21 mouse cellular contexts compared by ENCODE assay signal in genomic region chr5:132724467-132724866, GRCm38 (mm10).
DNase-seq lines count a peak whose midpoint lies in the region; ATAC-seq and TF ChIP-seq lines count a peak whose summit lies in the region.
"Had no signal": no experiment of that assay in that cellular context is flagged by ENCODE, and none has a peak within 500 bp of the region (broad histone marks: within the 10 kb centered on the region; RNA-seq: fewer than 3 reads in every experiment).

No protein-coding gene starts in this region.

- no peaks in the 10 kb centered on the region for H3K9me3 ChIP-seq in forebrain, embryonic 14.5 days (replicated peaks; ENCODE audit: control insufficient read depth, low read length)
- H3K9me3 ChIP-seq in forebrain, embryonic 10.5 days, result no peaks in the 10 kb centered on the region
- no peaks in the 10 kb centered on the region for H3K9me3 ChIP-seq in lung, embryonic 16.5 days (ENCODE audit: control insufficient read depth, low read length)
- no peaks in the 10 kb centered on the region for H3K9me3 ChIP-seq in stomach, postnatal 0 days (ENCODE audit: control insufficient read depth, low read length)
- H3K9me3 ChIP-seq: embryonic facial prominence, embryonic 12.5 days; heart, embryonic 15.5 days; hindbrain, embryonic 15.5 days; intestine, embryonic 15.5 days; limb, embryonic 15.5 days; liver, embryonic 15.5 days; midbrain, embryonic 12.5 days had no signal

- no peak overlapping the region for H3K9ac ChIP-seq in forebrain, embryonic 14.5 days (ENCODE audit: low read length)
- no peak overlapping the region for H3K9ac ChIP-seq in lung, embryonic 16.5 days (ENCODE audit: low read length)
- no peak overlapping the region for H3K9ac ChIP-seq in stomach, postnatal 0 days (ENCODE audit: low read length)
- H3K9ac ChIP-seq: embryonic facial prominence, embryonic 12.5 days; heart, embryonic 15.5 days; hindbrain, embryonic 15.5 days; intestine, embryonic 15.5 days; limb, embryonic 15.5 days; liver, embryonic 15.5 days; midbrain, embryonic 12.5 days had no signal

- no peak overlapping the region for H3K4me2 ChIP-seq in forebrain, embryonic 14.5 days (ENCODE audit: low read length)
- H3K4me2 ChIP-seq in lung, embryonic 16.5 days (ENCODE audit: low read depth, low read length), result no peak overlapping the region
- H3K4me2 ChIP-seq in stomach, postnatal 0 days (replicated peaks; ENCODE audit: low read depth), result no peak overlapping the region
- H3K4me2 ChIP-seq: embryonic facial prominence, embryonic 12.5 days; heart, embryonic 15.5 days; hindbrain, embryonic 15.5 days; intestine, embryonic 15.5 days; limb, embryonic 15.5 days; liver, embryonic 15.5 days; midbrain, embryonic 12.5 days had no signal

- no peak overlapping the region for H3K27ac ChIP-seq in forebrain, embryonic 14.5 days (ENCODE audit: low read depth, low read length)
- no peak overlapping the region for H3K27ac ChIP-seq in forebrain, embryonic 10.5 days
- no peak overlapping the region for H3K27ac ChIP-seq in lung, embryonic 16.5 days (ENCODE audit: low read length)
- H3K27ac ChIP-seq in stomach, postnatal 0 days (replicated peaks), result no peak overlapping the region
- H3K27ac ChIP-seq: embryonic facial prominence, embryonic 12.5 days; heart, adult 2 months; heart, embryonic 15.5 days; hindbrain, embryonic 15.5 days; intestine, embryonic 15.5 days; limb, embryonic 15.5 days; liver, embryonic 15.5 days; midbrain, embryonic 12.5 days had no signal

- H3K4me1 ChIP-seq in forebrain, embryonic 14.5 days (ENCODE audit: control insufficient read depth, insufficient read depth, low read length), result no peaks in the 10 kb centered on the region
- H3K4me1 ChIP-seq in forebrain, embryonic 10.5 days, result peaks cover 12% of the 10 kb centered on the region; the same call in 1 of the 2 replicates
- H3K4me1 ChIP-seq in lung, embryonic 16.5 days (replicated peaks; ENCODE audit: control insufficient read depth, insufficient read depth, low read length), result no peaks in the 10 kb centered on the region
- no peaks in the 10 kb centered on the region for H3K4me1 ChIP-seq in lung, adult 2 months (ENCODE audit: control insufficient read depth, insufficient read depth, low read length)
- no peaks in the 10 kb centered on the region for H3K4me1 ChIP-seq in stomach, postnatal 0 days (replicated peaks; ENCODE audit: control insufficient read depth, insufficient read depth)
- H3K4me1 ChIP-seq: embryonic facial prominence, embryonic 12.5 days; hindbrain, embryonic 15.5 days; intestine, embryonic 15.5 days; limb, embryonic 15.5 days; liver, embryonic 15.5 days had no signal

- TF ChIP-seq EP300 in stomach, postnatal 0 days (optimal IDR thresholded peaks at IDR 0.05), result no peak

- no peak for ATAC-seq in forebrain, embryonic 14.5 days
- ATAC-seq in lung, embryonic 16.5 days (ENCODE audit: low read depth), result peak; percentile 10; the same call in 1 of the 2 replicates
- peak; percentile 12; the same call in 1 of the 2 replicates for ATAC-seq in stomach, postnatal 0 days (ENCODE audit: low FRiP score, low TSS enrichment)
- ATAC-seq: CD4-positive, CD25-positive, alpha-beta regulatory T cell, adult 4 months; intestine, embryonic 15.5 days had no signal

- no peak overlapping the region for H3K4me3 ChIP-seq in forebrain, embryonic 14.5 days (ENCODE audit: low read depth, low read length)
- H3K4me3 ChIP-seq in forebrain, embryonic 10.5 days, result no peak overlapping the region
- H3K4me3 ChIP-seq in lung, embryonic 16.5 days (ENCODE audit: low read length), result no peak overlapping the region
- no peak overlapping the region for H3K4me3 ChIP-seq in lung, adult 2 months (replicated peaks; ENCODE audit: extremely low read depth, low read depth, low read length)
- no peak overlapping the region for H3K4me3 ChIP-seq in stomach, postnatal 0 days (ENCODE audit: low read depth, low read length)
- H3K4me3 ChIP-seq: embryonic facial prominence, embryonic 12.5 days; heart, adult 2 months; heart, embryonic 15.5 days; hindbrain, embryonic 15.5 days; intestine, embryonic 15.5 days; limb, embryonic 15.5 days; liver, embryonic 15.5 days; midbrain, embryonic 12.5 days had no signal

- TF ChIP-seq CTCF in lung, adult 2 months (IDR thresholded peaks at IDR 0.05; ENCODE audit: insufficient read depth, low read length), result no peak
- no peak for TF ChIP-seq CTCF in stomach, postnatal 0 days (IDR thresholded peaks at IDR 0.05; ENCODE audit: low read depth)

- H3K36me3 ChIP-seq in forebrain, embryonic 14.5 days (ENCODE audit: control insufficient read depth, insufficient read depth, low read length), result no peaks in the 10 kb centered on the region
- H3K36me3 ChIP-seq in forebrain, embryonic 10.5 days (replicated peaks), result no peaks in the 10 kb centered on the region
- no peaks in the 10 kb centered on the region for H3K36me3 ChIP-seq in lung, embryonic 16.5 days (ENCODE audit: control insufficient read depth, insufficient read depth, low read length)
- H3K36me3 ChIP-seq in stomach, postnatal 0 days (ENCODE audit: control insufficient read depth, insufficient read depth, low read length), result no peaks in the 10 kb centered on the region
- H3K36me3 ChIP-seq: embryonic facial prominence, embryonic 12.5 days; heart, embryonic 15.5 days; hindbrain, embryonic 15.5 days; intestine, embryonic 15.5 days; limb, embryonic 15.5 days; liver, embryonic 15.5 days; midbrain, embryonic 12.5 days had no signal

- WGBS in forebrain, embryonic 14.5 days, result 60% methylated on average over 2 of the region's 2 CpGs
- 78% methylated on average over 2 of the region's 2 CpGs for WGBS in forebrain, embryonic 10.5 days
- 56% methylated on average over 2 of the region's 2 CpGs for WGBS in lung, embryonic 16.5 days
- WGBS in lung, adult 2 months, result 68% methylated on average over 2 of the region's 2 CpGs
- 31% methylated on average over 2 of the region's 2 CpGs for WGBS in stomach, postnatal 0 days

- peak; percentile 19 for DNase-seq in forebrain, embryonic 14.5 days (ENCODE audit: low spot score)
- no peak for DNase-seq in forebrain, embryonic 10.5 days (ENCODE audit: extremely low spot score, low spot score)
- no peak for DNase-seq in lung, adult 2 months
- DNase-seq in fat pad, adult 2 months (ENCODE audit: extremely low read depth, low read depth, low spot score), result peak; percentile 62
- no peak for DNase-seq in stomach, postnatal 0 days (ENCODE audit: low spot score)
- DNase-seq in cerebellum, postnatal 25 days, result no peak
- DNase-seq: cerebellum, adult 8-10 months; heart, adult 2 months; heart, postnatal 4 days; kidney, postnatal 10 days; right cerebral cortex, adult 18-20 months; thymus, postnatal 25 days had no signal

- no peak for TF ChIP-seq POLR2A in lung, adult 2 months (IDR thresholded peaks at IDR 0.05; ENCODE audit: borderline replicate concordance, extremely low read depth, low read depth, low read length)

- H3K27me3 ChIP-seq in forebrain, embryonic 14.5 days (replicated peaks; ENCODE audit: control insufficient read depth, insufficient read depth, low read length), result no peaks in the 10 kb centered on the region
- no peaks in the 10 kb centered on the region for H3K27me3 ChIP-seq in forebrain, embryonic 10.5 days (ENCODE audit: poor library complexity, severe bottlenecking)
- H3K27me3 ChIP-seq in lung, embryonic 16.5 days (ENCODE audit: control insufficient read depth, insufficient read depth, low read depth, low read length), result no peaks in the 10 kb centered on the region
- H3K27me3 ChIP-seq in stomach, postnatal 0 days (ENCODE audit: control insufficient read depth, insufficient read depth, low read length), result no peaks in the 10 kb centered on the region
- H3K27me3 ChIP-seq: embryonic facial prominence, embryonic 12.5 days; hindbrain, embryonic 15.5 days; intestine, embryonic 15.5 days; limb, embryonic 15.5 days; liver, embryonic 15.5 days; midbrain, embryonic 12.5 days had no signal

Comparison
In these comparisons a context has a peak if more than half of its experiments do, and no peak if none do; other contexts are left out.
1. DNase-seq: peak in forebrain, embryonic 14.5 days (single experiment) and fat pad, adult 2 months (single experiment); none in forebrain, embryonic 10.5 days (single experiment), lung, adult 2 months (single experiment), stomach, postnatal 0 days (single experiment) and cerebellum, postnatal 25 days (0 of 2).